Mouse (Mus musculus): ENCODE results near the gene Dab2ip.
A peak's percentile ranks its signal among the peaks of the same experiment; 100 is the strongest.

The Dab2ip gene

DNA sequence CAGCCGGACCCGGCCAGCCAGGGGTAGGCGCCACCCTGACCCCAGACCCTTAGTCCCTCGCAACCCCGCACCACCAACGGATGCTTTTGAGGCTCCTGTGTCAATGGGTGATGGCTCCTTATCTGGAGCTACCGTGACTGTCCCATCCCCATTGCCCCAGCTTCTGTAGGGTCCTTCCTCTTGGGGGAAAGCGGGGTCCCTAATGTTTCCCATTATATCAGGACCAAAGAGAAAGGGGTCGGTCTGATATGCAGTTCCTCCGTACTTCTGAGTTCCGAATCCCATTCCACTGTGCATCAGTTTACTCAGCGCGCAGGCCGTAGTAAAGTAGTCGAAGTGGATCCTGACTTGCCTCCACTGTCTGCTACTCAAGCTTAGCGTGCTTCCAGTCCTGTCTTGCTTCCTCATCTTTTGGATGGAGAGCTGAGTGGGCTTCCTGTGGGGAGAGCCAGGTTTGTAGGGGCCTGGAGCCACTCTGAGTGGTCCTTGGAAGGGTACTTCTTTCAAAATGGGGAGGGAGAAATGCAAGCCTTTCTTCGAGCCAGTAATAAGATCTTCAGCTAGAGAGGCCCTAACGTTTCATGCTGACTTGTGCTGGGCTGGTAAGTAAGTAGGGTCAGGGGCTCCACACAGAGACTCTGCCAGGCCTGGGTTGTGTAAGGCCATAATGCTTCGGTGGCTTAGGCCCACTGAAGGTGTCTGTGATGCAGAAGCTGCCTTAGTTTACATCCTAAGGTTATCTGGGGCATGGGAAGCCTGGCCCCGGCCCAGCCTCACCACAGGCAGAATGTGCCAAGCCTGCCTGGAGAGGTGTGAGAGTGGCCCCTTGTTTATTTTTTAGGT lies 64.4 kb downstream of the Dab2ip start:
- no peak for DNase-seq (ENCODE audit: low read depth, low spot score)

DNA sequence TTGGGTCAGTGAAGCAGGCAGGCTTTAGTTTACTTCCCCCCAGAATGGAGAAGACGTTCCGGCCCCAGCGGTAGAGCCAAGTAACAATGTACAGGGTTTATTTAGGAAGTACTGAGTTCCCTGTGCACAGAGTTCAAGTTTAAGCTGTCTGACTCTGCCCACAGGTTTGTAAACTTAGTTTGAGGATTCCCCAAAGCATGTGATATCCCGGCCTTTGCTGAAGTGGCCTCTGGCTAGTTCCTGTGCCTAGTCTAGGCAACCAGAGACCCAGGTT lies 65.0 kb downstream of the Dab2ip start:
- DNase-seq (ENCODE audit: low read depth, low spot score): no peak

GRCm38 (mm10) chr2:35623431-35624148 lies 65.5 kb downstream of the Dab2ip start:
- DNase-seq (ENCODE audit: low read depth, low spot score): no peak

GRCm38 (mm10) chr2:35624380-35625006 lies 66.4 kb downstream of the Dab2ip start:
- no peak for DNase-seq (ENCODE audit: low read depth, low spot score)

DNA sequence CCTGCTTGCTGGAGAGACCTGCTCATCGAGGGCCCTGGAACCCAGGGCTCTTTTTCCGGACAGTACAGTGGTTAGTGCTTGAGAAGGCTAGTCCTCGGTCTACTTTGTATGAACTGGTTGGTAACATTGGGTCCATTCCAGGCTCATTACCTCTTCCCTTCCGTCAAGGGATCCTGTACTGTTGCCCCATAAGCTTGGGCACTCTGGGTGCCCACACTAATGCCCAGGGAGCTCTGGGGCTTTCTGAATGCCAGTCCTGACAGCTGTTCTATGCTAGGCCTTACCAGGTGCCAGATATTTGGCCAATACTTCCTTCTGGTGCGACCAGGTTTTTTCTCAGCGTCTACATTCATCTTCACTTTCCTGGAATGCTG lies 66.9 kb downstream of the Dab2ip start:
- no peak for DNase-seq (ENCODE audit: low read depth, low spot score)

- DNase-seq (ENCODE audit: low read depth, low spot score): no peak
Measured at GRCm38 (mm10) chr2:35625526-35625925, 67.5 kb downstream of the Dab2ip start.

DNA sequence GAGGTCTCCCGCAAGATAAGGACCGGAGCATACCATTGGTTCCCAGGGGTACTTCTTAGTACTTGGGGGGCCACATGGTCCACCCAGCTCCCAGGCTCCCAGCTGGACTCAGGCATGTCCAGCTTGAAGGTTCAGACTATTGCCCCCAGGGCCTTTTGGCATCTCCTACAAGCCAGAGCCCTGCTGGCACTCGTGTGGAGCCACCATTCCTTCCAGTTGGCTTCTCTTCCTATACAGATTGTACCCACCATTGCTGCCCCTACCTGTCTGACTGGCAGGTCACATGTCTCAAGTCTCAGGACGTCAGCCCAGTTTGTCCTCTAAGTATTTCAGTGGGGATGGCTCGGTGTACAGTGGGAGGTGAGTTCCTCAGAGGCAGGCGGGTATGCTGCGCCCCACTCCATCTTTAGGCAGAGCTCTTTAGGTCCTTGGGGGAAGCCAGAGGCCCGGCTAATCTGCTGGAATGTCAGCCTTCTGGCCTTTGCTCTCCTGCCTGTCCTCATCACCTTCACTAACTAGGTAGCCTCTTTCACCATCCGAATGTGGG lies 68.2 kb downstream of the Dab2ip start:
- DNase-seq (ENCODE audit: low read depth, low spot score): no peak

DNA sequence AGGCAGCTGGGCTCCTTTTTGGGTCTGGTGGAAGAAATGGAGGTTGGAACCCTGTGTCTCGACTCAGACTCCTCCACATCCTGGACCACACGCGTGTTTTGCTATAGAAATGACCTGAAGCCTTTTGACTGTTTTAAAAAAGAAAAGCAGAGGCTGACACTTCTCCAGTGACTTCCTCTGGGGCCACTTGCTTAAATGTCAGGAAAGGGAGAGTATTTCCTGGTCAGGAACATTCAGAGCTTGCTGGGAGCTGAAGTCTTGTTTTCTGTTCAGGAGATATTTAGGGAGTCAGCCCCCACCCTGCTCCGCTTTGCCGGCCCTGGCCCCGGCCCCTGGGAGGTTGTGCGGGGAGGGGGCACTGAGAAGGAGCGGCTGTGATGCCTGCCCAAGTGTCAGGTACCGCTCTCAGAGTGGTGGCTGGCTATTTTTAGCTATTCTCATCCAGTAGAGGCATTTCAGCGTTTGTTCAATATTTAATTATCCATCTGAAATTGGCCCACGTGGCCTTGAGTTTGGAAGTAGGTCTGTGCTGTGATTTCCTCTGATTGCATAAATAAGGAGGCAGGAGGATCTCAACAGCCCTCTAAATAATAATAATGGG lies 69.3 kb downstream of the Dab2ip start:
- DNase-seq (ENCODE audit: low read depth, low spot score): no peak

DNA sequence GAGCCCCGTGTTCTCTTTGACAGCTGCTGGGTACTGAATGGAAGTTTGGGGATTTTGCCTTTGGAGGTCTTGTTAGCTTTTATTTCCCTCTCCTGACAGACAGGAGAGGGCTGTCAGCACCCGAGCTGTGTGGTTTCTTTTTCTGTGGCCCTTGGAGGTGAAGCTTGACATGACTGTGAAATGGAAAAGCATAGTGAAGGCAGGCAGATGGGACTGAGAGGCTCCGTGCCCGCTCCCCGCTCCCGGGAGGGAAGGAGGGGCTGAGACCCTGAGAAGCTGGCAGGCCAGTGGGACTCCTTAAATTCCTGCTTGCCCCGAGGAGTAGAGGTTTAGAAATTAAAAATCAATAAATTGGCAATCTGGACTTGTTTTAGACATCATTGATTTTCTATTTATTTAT lies 70.0 kb downstream of the Dab2ip start:
- no peak for DNase-seq (ENCODE audit: low read depth, low spot score)

- DNase-seq (ENCODE audit: low read depth, low spot score): no peak
Measured at GRCm38 (mm10) chr2:35628656-35629055, 70.6 kb downstream of the Dab2ip start.

DNA sequence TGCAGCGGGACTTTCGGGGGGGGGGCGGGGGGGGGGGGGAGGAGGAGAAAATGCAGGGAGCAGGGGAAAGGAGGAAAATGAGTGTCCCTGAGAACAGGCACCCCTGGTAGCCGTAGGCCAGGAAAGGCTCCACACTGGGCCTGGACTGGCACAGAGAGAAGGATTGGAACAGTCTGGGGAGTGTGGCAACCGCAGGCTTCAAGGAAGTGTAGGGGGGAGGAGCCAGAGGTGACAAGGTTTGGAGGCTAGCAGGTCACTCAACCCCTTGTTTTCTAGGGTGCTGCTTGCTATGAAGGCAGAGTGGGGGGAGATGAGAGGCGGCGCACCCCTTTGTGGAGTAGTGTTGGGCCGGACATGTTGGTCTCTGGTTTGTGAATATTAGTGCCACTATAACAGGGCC lies 71.1 kb downstream of the Dab2ip start:
- no peak for DNase-seq (ENCODE audit: low read depth, low spot score)

DNA sequence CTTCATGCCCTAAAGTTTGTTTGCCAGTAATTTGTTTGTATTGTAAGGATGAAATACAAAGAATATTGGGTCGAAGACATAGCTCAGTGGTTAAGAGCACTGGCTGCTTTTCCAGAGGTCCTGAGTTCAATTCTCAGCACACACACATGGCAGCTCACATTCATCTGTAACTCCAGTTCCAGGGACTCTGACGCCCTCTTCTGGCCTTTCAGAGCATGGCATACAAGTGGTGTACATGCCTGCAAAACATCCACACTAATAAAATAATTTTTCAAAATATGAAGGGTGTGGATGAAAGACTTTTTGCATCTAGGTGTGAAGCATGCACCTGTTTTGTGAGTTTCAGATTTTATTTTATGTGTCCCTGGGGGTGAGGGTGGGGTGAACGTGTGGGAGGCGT lies 75.3 kb downstream of the Dab2ip start:
- no peak for DNase-seq (ENCODE audit: low read depth, low spot score)

GRCm38 (mm10) chr2:35634963-35635362 lies 76.9 kb downstream of the Dab2ip start:
- no peak for DNase-seq (ENCODE audit: low read depth, low spot score)

GRCm38 (mm10) chr2:35635541-35635940 lies 77.5 kb downstream of the Dab2ip start:
- peak; percentile 20 for DNase-seq (ENCODE audit: low read depth, low spot score)

DNA sequence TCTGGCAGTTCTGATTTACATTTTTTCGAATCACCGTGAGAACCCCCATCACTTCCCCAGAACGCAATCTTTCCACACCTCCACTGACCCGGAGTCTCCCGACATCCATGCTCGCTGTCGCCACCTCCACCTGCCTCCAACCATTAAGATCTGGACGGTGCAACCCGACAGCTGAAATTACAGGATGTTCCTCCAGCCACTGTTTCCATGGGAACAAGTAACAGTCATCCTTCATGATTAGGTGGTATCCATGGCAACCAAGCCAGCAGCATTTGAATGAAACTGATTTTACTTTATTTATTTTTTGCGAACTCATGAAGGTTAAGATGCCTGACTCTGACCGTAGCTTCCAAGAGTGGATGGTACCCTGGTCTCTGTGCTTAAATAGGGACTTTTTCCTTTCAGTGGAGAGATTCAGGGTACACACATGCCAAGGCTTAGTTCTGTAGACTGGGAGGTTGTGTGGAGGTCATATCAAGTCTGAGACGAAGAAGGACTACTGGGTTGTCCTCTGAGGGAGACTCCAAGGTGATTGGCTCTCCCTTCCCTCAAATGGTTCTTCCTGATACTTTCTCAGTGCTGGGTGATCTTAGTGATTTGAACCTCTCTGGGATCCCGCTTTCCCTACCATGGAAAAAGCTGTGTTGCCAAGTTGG lies 79.9 kb downstream of the Dab2ip start:
- no peak for DNase-seq (ENCODE audit: low read depth, low spot score)

GRCm38 (mm10) chr2:35639799-35640198 lies 81.7 kb downstream of the Dab2ip start:
- no peak for DNase-seq (ENCODE audit: low read depth, low spot score)

- DNase-seq (ENCODE audit: low read depth, low spot score): no peak
Measured at GRCm38 (mm10) chr2:35640576-35640975, 82.5 kb downstream of the Dab2ip start.

- no peak for DNase-seq (ENCODE audit: low read depth, low spot score)
Measured at GRCm38 (mm10) chr2:35642224-35642623, 84.2 kb downstream of the Dab2ip start.

GRCm38 (mm10) chr2:35646553-35646952 lies 88.5 kb downstream of the Dab2ip start:
- DNase-seq (ENCODE audit: low read depth, low spot score): no peak

DNA sequence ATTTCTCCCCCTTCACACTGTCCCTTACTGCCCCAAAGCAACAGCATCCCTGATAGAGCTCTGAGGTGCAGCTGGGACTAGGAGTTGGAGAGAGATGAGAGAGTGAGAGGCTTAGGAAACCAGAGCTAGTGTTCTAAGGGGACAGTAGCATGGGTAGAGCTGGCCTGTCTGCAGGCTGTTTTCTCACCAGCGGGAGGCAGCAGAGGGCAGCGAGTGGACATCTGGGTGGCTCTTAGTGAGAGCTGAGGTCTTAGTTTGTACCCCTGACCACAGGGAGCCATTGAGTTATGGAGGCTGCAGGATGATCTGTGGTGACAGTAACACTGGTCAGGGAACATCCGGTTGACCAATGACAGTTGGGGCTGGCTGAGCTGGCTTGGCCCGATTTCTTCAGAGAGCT lies 91.6 kb downstream of the Dab2ip start:
- peak; percentile 80 for DNase-seq (ENCODE audit: low read depth, low spot score)

GRCm38 (mm10) chr2:35651297-35651731 lies 93.2 kb downstream of the Dab2ip start:
- peak; percentile 53 for DNase-seq (ENCODE audit: low read depth, low spot score)

- DNase-seq (ENCODE audit: low read depth, low spot score): no peak
Measured at GRCm38 (mm10) chr2:35652984-35653383, 94.9 kb downstream of the Dab2ip start.

All from 3T3-L1 (cell line).